Mouse (Mus musculus) G1E (cell line): ENCODE measurements around the gene Adam10. TPM values are rescaled to one million over a fixed set of nuclear protein-coding genes. Genes with fewer than 3 reads are reported as not detected.

Source experiments
- ATAC-seq: 2 replicates; pipeline ENCODE4 v1.8.0; 2016; ENCODE audit warnings: mild to moderate bottlenecking; ENCODE audit not compliant: insufficient number of reproducible peaks, poor library complexity, low FRiP score, severe bottlenecking; ENCODE audit errors: extremely low read depth
- DNase-seq: peaks from one replicate; pipeline ENCODE4 v3.0.0; 2012; ENCODE audit warnings: low spot score
- H3K27me3 ChIP-seq: 2 replicates; pipeline ENCODE4 v1.6.1; 2012; ENCODE audit warnings: mild to moderate bottlenecking, low read length, inconsistent platforms; ENCODE audit not compliant: insufficient read depth
- H3K36me3 ChIP-seq: replicated peaks from 2 replicates; pipeline ENCODE3; 2012; ENCODE audit warnings: mild to moderate bottlenecking, inconsistent platforms
- H3K4me1 ChIP-seq: 2 replicates; pipeline ENCODE4 v1.6.1; 2012; ENCODE audit warnings: low read depth, low read length, inconsistent platforms, mixed read lengths; ENCODE audit not compliant: insufficient read depth
- H3K4me3 ChIP-seq: 2 replicates; pipeline ENCODE4 v1.5.1; 2012; ENCODE audit warnings: low read depth, mild to moderate bottlenecking, inconsistent platforms, low read length, moderate library complexity, mixed read lengths
- H3K9me3 ChIP-seq: replicated peaks from 2 replicates; pipeline ENCODE4 v1.6.1; 2012; ENCODE audit warnings: inconsistent platforms
- CTCF ChIP-seq: IDR thresholded peaks from 2 replicates; pipeline ENCODE4 v1.5.1; 2012; ENCODE audit warnings: low read depth, low read length, inconsistent platforms, mixed read lengths
- GATA1 ChIP-seq: IDR thresholded peaks from 2 replicates; pipeline ENCODE4 v1.6.1; 2012; ENCODE audit warnings: borderline replicate concordance, low read length, inconsistent platforms, mixed read lengths
- GATA2 ChIP-seq: IDR thresholded peaks from 2 replicates; pipeline ENCODE4 v1.6.1; 2012; ENCODE audit warnings: low read depth, low read length, inconsistent platforms, borderline replicate concordance
- POLR2AphosphoS5 ChIP-seq: IDR thresholded peaks from 2 replicates; pipeline ENCODE4 v1.6.1; 2012; ENCODE audit warnings: low read depth, low read length, inconsistent platforms; ENCODE audit not compliant: insufficient replicate concordance
- TAL1 ChIP-seq: conservative IDR thresholded peaks from 2 replicates; pipeline ENCODE4 v1.6.1; 2012; ENCODE audit warnings: low read depth, low read length, inconsistent platforms, mixed read lengths
- polyA plus RNA-seq: library from polyadenylated mRNA; stranded (reverse); fragments of >175 nt; gene quantifications from 2 replicates; pipeline ENCODE4 v1.2.3, GENCODE M21; 2012
- total RNA-seq, 2 experiments: library from RNA; stranded (forward) in 1 of 2; stranded (reverse) in 1 of 2; fragments of 200-1000 nt in 1 of 2; fragments of >200 nt in 1 of 2; fragmentation: Nextera tagmentation in 1 of 2; gene quantifications; 2 replicates each; pipeline ENCODE4 v1.2.3; 2014 to 2017

The Adam10 gene
- total RNA-seq (2014; fragmentation: Nextera tagmentation), result 117 and 128 TPM in 2 replicates
- 34.6 and 45.9 TPM in 2 replicates for total RNA-seq (2017)
- polyA plus RNA-seq, result 37.5 and 40.7 TPM in 2 replicates

DNA sequence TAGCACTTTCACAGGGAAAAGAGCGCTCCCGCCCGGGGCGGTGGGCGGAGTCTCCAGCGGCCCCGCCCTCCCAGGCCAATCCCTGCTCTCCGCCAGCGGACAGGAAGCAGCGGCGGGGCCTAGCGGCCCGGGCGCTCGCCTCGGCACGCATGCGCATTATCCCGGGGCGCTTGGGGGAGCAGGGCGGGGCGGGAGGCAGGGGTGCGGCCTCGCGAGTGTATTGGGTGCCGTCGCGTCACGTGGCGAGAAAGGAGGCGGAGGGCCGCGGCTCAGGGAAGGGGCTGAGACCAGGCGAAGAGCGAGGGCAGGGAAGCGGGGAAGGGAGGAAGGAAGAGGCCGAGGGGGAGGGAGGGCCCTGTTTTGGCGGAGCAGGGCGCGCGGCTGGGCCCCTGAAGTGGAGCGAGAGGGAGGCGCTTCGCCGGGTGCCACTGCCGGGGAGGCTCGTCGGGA, at the start of gene Adam10:
Adam10 (plus strand) TSS at position 316 of the 450 bp plus-strand sequence.
- TF ChIP-seq GATA1, result no peak
- TF ChIP-seq TAL1, result no peak
- no peak for TF ChIP-seq CTCF
- no peak for TF ChIP-seq GATA2
- TF ChIP-seq POLR2AphosphoS5, result no peak
- peaks cover 4% of the 10 kb centered on the region for H3K36me3 ChIP-seq
- H3K27me3 ChIP-seq, result no peaks in the 10 kb centered on the region
- ATAC-seq (peak; percentile 94), DNase-seq (peak; percentile 97)
- H3K9me3 ChIP-seq, result no peaks in the 10 kb centered on the region
- peaks cover 40% of the 10 kb centered on the region for H3K4me1 ChIP-seq
- peak within 1 kb of the TSS; percentile 95 for H3K4me3 ChIP-seq

DNA sequence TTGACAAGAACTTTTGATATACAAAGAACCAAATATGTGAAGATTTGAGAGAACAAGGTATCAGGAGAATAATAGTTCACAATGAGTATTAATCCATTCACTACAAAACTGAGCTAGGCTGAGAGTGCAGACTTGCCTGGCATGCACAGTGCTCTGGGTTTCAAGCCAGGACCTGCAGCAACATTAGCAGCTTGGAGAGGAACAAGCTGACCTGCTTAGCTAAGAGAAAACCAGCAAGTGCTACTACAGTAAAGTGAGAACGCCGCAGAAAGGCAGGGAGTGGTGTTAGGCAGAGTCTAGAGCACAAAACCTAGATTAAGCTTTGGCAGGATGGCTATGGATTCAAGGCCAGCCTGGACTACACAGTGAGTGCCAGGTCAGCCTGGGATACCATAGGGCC, 49.1 kb upstream of the Adam10 start:
- ATAC-seq, result no peak
- DNase-seq, result no peak
- TF ChIP-seq CTCF, result no peak
- TF ChIP-seq GATA2, result no peak
- TF ChIP-seq TAL1, result no peak
- no peak for TF ChIP-seq GATA1
- no peak for TF ChIP-seq POLR2AphosphoS5
- no peak overlapping the region for H3K4me3 ChIP-seq
- H3K27me3 ChIP-seq, result no peaks in the 10 kb centered on the region
- H3K4me1 ChIP-seq, result no peaks in the 10 kb centered on the region
- H3K36me3 ChIP-seq, result peaks cover 41% of the 10 kb centered on the region
- no peaks in the 10 kb centered on the region for H3K9me3 ChIP-seq

DNA sequence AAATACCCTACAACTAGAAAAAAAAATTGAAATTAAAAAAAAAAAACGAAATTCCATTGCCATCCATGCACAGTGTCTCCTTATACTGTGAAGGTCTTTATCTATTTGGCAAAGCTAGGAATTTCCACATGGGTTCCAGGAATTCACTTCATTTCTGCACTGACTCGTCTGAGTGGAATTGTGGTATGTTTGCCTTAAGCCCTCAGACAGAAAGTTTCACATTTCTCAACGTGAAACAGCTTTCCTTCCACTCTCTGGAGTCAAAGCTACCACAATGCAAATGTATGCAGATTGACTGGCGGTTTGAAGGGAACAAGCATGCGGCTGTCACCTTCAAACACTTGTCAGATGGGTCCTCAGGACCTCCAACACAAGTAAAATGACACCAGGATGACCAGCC, 47.1 kb upstream of the Adam10 start:
- Histone ChIP-seq H3K36me3 (peaks cover 33% of the 10 kb centered on the region), H3K9me3 (no peaks in the 10 kb centered on the region), H3K27me3 (no peaks in the 10 kb centered on the region), H3K4me3 (no peak overlapping the region), H3K4me1 (no peaks in the 10 kb centered on the region)
- no peak for ATAC-seq
- no peak for TF ChIP-seq TAL1
- TF ChIP-seq POLR2AphosphoS5, result no peak
- TF ChIP-seq GATA2, result no peak
- TF ChIP-seq GATA1, result no peak
- no peak for TF ChIP-seq CTCF
- no peak for DNase-seq

DNA sequence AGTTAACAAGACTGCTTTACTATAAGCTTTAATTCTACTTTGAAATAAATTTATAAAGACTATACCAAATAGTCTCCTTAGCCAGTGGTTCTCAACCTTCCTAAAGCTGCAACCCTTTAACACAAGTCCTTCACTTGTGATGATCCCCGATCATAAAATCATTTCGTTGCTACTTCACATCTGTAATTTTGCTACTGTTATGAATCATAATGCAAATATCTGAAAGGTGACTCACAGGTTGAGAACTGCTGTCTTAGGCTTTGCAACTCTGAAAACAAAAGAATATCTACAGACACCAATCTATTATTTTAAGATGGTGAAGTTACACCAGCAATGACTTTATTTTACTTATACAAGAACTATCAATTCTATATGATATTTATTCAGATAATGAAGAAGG, 42.0 kb upstream of the Adam10 start:
- ATAC-seq, result no peak
- no peak overlapping the region for H3K4me3 ChIP-seq
- H3K27me3 ChIP-seq, result no peaks in the 10 kb centered on the region
- peaks cover 37% of the 10 kb centered on the region for H3K36me3 ChIP-seq
- no peak for TF ChIP-seq GATA1
- no peaks in the 10 kb centered on the region for H3K9me3 ChIP-seq
- DNase-seq, result no peak
- no peaks in the 10 kb centered on the region for H3K4me1 ChIP-seq

DNA sequence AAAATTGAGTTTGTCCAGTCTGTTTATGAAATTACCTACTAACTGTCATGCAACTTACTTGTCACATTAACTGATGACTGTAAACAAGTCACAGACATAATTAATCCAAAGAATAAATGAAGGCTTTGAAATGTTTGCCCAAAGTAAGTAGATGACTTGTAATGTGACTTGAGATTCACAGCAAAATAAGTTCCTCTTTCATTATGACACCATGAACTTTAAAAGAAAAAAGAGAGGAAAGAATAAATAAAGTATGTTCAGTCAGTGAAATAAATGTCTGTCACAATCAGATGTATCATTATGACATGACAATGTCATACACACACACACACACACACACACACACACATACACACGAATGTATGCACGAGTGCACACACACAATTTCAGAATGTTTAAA, 28.5 kb upstream of the Adam10 start:
- no peak for ATAC-seq
- Histone ChIP-seq H3K36me3 (peaks cover 46% of the 10 kb centered on the region), H3K9me3 (no peaks in the 10 kb centered on the region), H3K4me3 (no peak overlapping the region), H3K27me3 (no peaks in the 10 kb centered on the region), H3K4me1 (peaks cover 29% of the 10 kb centered on the region)
- no peak for DNase-seq
- TF ChIP-seq CTCF (no peak), GATA1 (no peak), TAL1 (no peak), POLR2AphosphoS5 (no peak), GATA2 (no peak)

GRCm38 (mm10) chr9:70650994-70651393, 27.8 kb upstream of the Adam10 start:
- no peaks in the 10 kb centered on the region for H3K27me3 ChIP-seq
- H3K4me1 ChIP-seq, result peaks cover 32% of the 10 kb centered on the region
- H3K36me3 ChIP-seq, result peaks cover 45% of the 10 kb centered on the region
- DNase-seq (no peak), ATAC-seq (no peak)
- H3K4me3 ChIP-seq, result no peak overlapping the region
- H3K9me3 ChIP-seq, result no peaks in the 10 kb centered on the region
- TF ChIP-seq GATA1 (no peak), POLR2AphosphoS5 (no peak)

DNA sequence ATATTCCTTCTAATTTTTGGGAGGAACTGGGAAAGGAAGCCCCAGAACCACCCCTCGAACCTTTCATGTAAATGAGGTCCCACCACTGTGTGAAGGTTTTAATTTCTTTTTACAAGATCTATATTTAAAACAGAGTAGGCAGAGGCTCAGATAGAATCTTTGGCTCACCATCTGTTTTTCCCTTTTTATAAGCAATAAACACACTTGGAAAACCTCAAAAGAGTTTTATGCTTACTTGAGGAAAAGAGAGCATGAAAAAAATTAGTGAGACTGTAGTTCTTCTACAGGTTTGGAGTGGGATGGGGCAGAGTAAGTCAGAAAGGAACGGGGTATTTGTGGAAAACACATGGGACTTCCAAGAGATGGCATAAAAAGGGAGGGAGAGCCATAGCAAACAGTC, 26.6 kb upstream of the Adam10 start:
- Histone ChIP-seq H3K4me1 (peaks cover 39% of the 10 kb centered on the region), H3K36me3 (peaks cover 43% of the 10 kb centered on the region), H3K9me3 (no peaks in the 10 kb centered on the region), H3K4me3 (no peak overlapping the region), H3K27me3 (no peaks in the 10 kb centered on the region)
- no peak for ATAC-seq
- no peak for DNase-seq
- TF ChIP-seq GATA2 (no peak), POLR2AphosphoS5 (no peak), CTCF (no peak), TAL1 (no peak), GATA1 (no peak)
